Mouse (Mus musculus): Measurements from ENCODE around the gene Vmn2r50.
"Not testable (repeated sequence)": the region's sequence is repeated elsewhere in the genome, so short reads cannot be mapped to it uniquely, and the experiment has no call there.

Gene Vmn2r50

DNA sequence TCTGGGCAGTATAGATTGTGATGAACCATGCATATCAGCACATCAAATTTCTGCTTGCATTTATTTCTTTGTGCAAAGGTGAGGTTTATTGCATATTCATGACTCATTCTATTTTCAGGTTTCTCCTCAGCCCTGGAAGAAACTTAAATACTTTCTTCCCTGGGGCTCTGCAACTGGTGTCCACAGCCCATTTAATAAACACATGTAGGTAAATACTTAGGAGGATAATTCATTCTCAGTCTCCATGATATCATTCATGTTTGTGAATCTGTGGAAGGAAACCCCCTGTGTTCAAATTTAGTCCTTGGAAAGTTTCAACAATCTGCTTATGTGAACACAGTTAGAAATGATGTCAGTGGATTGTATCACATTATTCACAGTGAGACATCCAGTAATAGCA is at the start of gene Vmn2r50:
Gene Vmn2r50, minus strand, starts transcription at position 101 of the 400 bp plus-strand sequence.
- not testable (repeated sequence) for DNase-seq (ENCODE audit: low spot score)

DNA sequence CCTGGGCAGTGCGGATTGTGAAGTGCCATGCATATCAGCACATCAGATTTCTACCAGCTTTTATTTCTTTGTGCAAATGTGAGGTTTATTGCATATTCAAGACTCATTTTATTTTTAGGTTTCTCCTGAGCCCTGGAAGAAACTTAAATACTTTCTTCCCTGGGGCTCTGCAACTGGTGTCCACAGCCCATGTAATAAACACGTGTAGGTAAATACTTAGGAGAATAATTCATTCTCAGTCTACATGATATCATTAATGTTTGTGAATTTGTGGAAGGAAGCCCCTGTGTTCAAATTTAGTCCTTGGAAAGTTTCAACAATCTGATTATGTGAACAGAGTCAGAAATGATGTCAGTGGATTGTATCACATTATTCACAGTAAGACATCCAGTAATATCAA is 60.9 kb downstream of the Vmn2r50 start, which contains the start of gene Vmn2r49:
Gene Vmn2r49, minus strand, starts transcription at position 101 of the 400 bp plus-strand sequence.
- not testable (repeated sequence) for DNase-seq (ENCODE audit: low spot score)
